Mouse (Mus musculus) embryonic stem cell, embryonic (primary cell): ENCODE measurements around the gene Clp1.

Experiments
- CTCF ChIA-PET, 4 experiments: fragments of 300-600 bp in 2 of 4; fragments of 350-600 bp in 2 of 4; sonication (Branson Sonifier 250); formaldehyde crosslinking; loops; one replicate each; lab custom pipeline; 2022; ENCODE audit warnings: inconsistent platforms in 2 of 4; lab: Charles Lee
- POLR2A ChIA-PET, 4 experiments: fragments of 300-600 bp in 2 of 4; fragments of 350-600 bp in 2 of 4; sonication (Branson Sonifier 250); formaldehyde crosslinking; loops; one replicate each; lab custom pipeline; 2022; ENCODE audit warnings: antibody characterized with exemption in 4 of 4, inconsistent platforms in 1 of 4; lab: Charles Lee

The Clp1 gene

GRCm38 (mm10) chr2:84711898-84712297 lies 15.3 kb downstream of the Clp1 start:
- ChIA-PET CTCF (no interaction called here), POLR2A (interaction anchor here in 3 of 4 experiments (0.6 to 8.6 kb wide), 13 partner anchors 8 to 128 kb away, joined by 3 to 83 read pairs (median 5); partner anchors contain the start of genes Clp1 (in 3 of the 3) and Gm19426 (in 2 of the 3))

GRCm38 (mm10) chr2:84707523-84707922 lies 19.6 kb downstream of the Clp1 start:
- ChIA-PET POLR2A (interaction anchor here in 2 of 4 experiments (0.6 to 8.6 kb wide), 7 partner anchors 9 to 38 kb away, joined by 3 to 83 read pairs (median 4); partner anchors contain the start of gene Gm19426 (in 1 of the 2)), CTCF (interaction anchor here in 1 of 4 experiments (0.8 kb wide), 1 partner anchor 29 kb away, joined by 3 read pairs; no protein-coding TSS in a partner anchor)

- POLR2A ChIA-PET: interaction anchor here in 3 of 4 experiments (0.8 to 5.8 kb wide), 20 partner anchors 9 to 224 kb away, joined by 3 to 22 read pairs (median 4); partner anchors contain the start of genes Clp1 (in 2 of the 3), Gm19426 (in 1 of the 3), Gm28635 (in 1 of the 3) and Med19 (in 1 of the 3)
- CTCF ChIA-PET: interaction anchor here in 1 of 4 experiments (0.9 kb wide), 1 partner anchor 93 kb away, joined by 3 read pairs; the partner anchor contains the start of gene Ube2l6
Observed at GRCm38 (mm10) chr2:84705295-84705694, 21.9 kb downstream of the Clp1 start.

- ChIA-PET CTCF (interaction anchor here in 1 of 4 experiments (0.6 kb wide), 1 partner anchor 133 kb away, joined by 3 read pairs; no protein-coding TSS in a partner anchor), POLR2A (interaction anchor here in 3 of 4 experiments (0.5 to 5.8 kb wide), 16 partner anchors 8 to 253 kb away, joined by 3 to 22 read pairs (median 4); partner anchors contain the start of gene Clp1 (in 1 of the 3))
Observed at GRCm38 (mm10) chr2:84704329-84704728, 22.8 kb downstream of the Clp1 start.

GRCm38 (mm10) chr2:84703497-84703896 lies 23.7 kb downstream of the Clp1 start:
- CTCF ChIA-PET: no interaction called here
- POLR2A ChIA-PET: interaction anchor here in 3 of 4 experiments (0.5 to 5.8 kb wide), 7 partner anchors 7 to 253 kb away, joined by 3 to 26 read pairs (median 5); partner anchors contain the start of gene Selenoh (in 1 of the 3)

GRCm38 (mm10) chr2:84695007-84695695 lies 32.0 kb downstream of the Clp1 start:
- POLR2A ChIA-PET: interaction anchor here in 2 of 4 experiments (0.9 to 7.4 kb wide), 12 partner anchors 10 to 80 kb away, joined by 3 to 68 read pairs (median 8); partner anchors contain the start of genes Gm19426 (in 1 of the 2), Gm28635 (in 1 of the 2), Med19 (in 1 of the 2) and Selenoh (in 1 of the 2)
- CTCF ChIA-PET: interaction anchor here in 3 of 4 experiments (0.6 to 1.0 kb wide), 3 partner anchors 77 to 195 kb away, joined by 3 to 5 read pairs (median 3); no protein-coding TSS in a partner anchor

- POLR2A ChIA-PET: interaction anchor here in 2 of 4 experiments (0.8 to 2.2 kb wide), 13 partner anchors 10 to 215 kb away, joined by 3 to 22 read pairs (median 5); partner anchors contain the start of genes Med19 (in 2 of the 2), Selenoh (in 2 of the 2) and Gm28635 (in 1 of the 2)
- CTCF ChIA-PET: interaction anchor here in 1 of 4 experiments (1.0 kb wide), 1 partner anchor 51 kb away, joined by 4 read pairs; no protein-coding TSS in a partner anchor
Observed at GRCm38 (mm10) chr2:84690050-84690449, 37.1 kb downstream of the Clp1 start.

GRCm38 (mm10) chr2:84688080-84688844 lies 38.9 kb downstream of the Clp1 start:
- POLR2A ChIA-PET: interaction anchor here in 2 of 4 experiments (0.7 to 2.3 kb wide), 15 partner anchors 8 to 122 kb away, joined by 3 to 11 read pairs (median 4); partner anchors contain the start of genes Gm28635 (in 2 of the 2), Med19 (in 2 of the 2), Clp1 (in 1 of the 2) and Selenoh (in 1 of the 2)
- CTCF ChIA-PET: interaction anchor here in 1 of 4 experiments (0.6 kb wide), 1 partner anchor 27 kb away, joined by 3 read pairs; no protein-coding TSS in a partner anchor

GRCm38 (mm10) chr2:84682605-84683183 lies 44.5 kb downstream of the Clp1 start:
- CTCF ChIA-PET: no interaction called here
- POLR2A ChIA-PET: interaction anchor here in 2 of 4 experiments (0.6 to 1.6 kb wide), 6 partner anchors 14 to 121 kb away, joined by 3 to 4 read pairs (median 3); no protein-coding TSS in a partner anchor

GRCm38 (mm10) chr2:84679016-84679415 lies 48.1 kb downstream of the Clp1 start, which contains the start of gene Tmx2:
Gene Tmx2 (minus strand): TSS chr2:84679140.
- POLR2A ChIA-PET: interaction anchor here in 1 of 4 experiments (1.0 to 1.4 kb wide), 4 partner anchors 10 to 36 kb away, joined by 3 to 7 read pairs (median 4); no protein-coding TSS in a partner anchor
- CTCF ChIA-PET: no interaction called here

- ChIA-PET POLR2A (interaction anchor here in 3 of 4 experiments (0.5 to 2.6 kb wide), 40 partner anchors 8 to 190 kb away, joined by 3 to 16 read pairs (median 4); partner anchors contain the start of genes Clp1 (in 2 of the 3), Ctnnd1 (in 1 of the 3), Gm19426 (in 1 of the 3) and Selenoh (in 1 of the 3)), CTCF (interaction anchor here in 3 of 4 experiments (0.6 to 1.2 kb wide), 5 partner anchors 18 to 223 kb away, joined by 3 to 4 read pairs (median 3); no protein-coding TSS in a partner anchor)
Observed at GRCm38 (mm10) chr2:84677968-84678880, 48.9 kb downstream of the Clp1 start, which contains the start of the genes Gm28635 and Med19. Gene Gm28635 (minus strand): TSS chr2:84678041. Gene Med19 (plus strand): TSS chr2:84678402.

GRCm38 (mm10) chr2:84677270-84677967 lies 49.7 kb downstream of the Clp1 start:
- CTCF ChIA-PET: interaction anchor here in 3 of 4 experiments (0.5 to 1.2 kb wide), 4 partner anchors 25 to 223 kb away, joined by 3 to 5 read pairs (median 4); no protein-coding TSS in a partner anchor

More at GRCm38 (mm10) chr2:84677270-84677967, 49.7 kb downstream of the Clp1 start:
- POLR2A ChIA-PET: interaction anchor here in 3 of 4 experiments (0.5 to 2.6 kb wide), 33 partner anchors 8 to 191 kb away, joined by 3 to 16 read pairs (median 4); partner anchors contain the start of genes Clp1 (in 2 of the 3), Ctnnd1 (in 2 of the 3), Gm19426 (in 1 of the 3) and Serping1 (in 1 of the 3)
